Mouse (Mus musculus): ENCODE measurements around the gene Lhfpl4. TPM values are rescaled to one million over a fixed set of nuclear protein-coding genes. Genes with fewer than 3 reads are reported as not detected.

The Lhfpl4 gene
- 0.26 and 0.29 TPM in 2 replicates for polyA plus RNA-seq (2015; fragmentation: Nextera tagmentation; extraction: Ambion mirVana)

DNA sequence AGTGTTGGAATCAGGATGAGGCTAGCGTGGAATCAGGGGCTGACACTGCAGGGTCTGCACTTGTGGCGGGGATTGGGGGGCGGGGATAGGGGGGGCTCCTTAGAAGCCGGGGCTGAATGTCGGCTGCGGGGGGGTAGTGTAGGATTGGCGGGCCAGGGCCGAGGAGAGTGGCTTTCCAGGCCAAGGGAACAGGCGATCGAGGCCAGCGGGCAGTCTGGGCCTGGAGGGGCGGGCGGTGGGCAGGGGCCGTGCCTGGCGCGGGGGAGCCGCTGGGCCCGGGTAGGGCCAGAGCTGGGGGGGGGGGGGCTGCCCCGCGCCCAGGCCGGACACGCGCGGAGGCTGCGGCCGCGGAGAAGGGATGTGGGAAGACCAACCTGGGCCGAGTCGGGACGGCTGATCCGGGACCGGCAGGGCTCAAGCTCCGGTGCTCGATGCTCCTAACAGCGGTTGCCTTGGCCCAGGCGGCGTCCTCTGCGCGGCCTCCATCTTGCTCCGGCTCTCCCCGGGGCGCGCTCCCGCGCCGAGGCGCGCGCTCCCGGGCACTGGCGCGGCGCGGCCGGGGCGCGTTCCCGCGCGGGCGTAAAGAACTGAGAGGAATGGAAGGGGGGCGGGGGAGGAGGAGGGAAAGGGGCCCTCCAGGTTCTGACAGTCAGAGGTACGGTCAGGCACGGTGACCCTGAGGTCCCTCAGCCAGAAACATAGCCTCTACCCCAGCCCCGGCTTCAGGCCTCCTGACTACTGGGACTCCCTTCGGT is at the start of gene Lhfpl4:
TSS of gene Lhfpl4 (minus strand) at position 544 of the 755 bp plus-strand sequence.

DNA sequence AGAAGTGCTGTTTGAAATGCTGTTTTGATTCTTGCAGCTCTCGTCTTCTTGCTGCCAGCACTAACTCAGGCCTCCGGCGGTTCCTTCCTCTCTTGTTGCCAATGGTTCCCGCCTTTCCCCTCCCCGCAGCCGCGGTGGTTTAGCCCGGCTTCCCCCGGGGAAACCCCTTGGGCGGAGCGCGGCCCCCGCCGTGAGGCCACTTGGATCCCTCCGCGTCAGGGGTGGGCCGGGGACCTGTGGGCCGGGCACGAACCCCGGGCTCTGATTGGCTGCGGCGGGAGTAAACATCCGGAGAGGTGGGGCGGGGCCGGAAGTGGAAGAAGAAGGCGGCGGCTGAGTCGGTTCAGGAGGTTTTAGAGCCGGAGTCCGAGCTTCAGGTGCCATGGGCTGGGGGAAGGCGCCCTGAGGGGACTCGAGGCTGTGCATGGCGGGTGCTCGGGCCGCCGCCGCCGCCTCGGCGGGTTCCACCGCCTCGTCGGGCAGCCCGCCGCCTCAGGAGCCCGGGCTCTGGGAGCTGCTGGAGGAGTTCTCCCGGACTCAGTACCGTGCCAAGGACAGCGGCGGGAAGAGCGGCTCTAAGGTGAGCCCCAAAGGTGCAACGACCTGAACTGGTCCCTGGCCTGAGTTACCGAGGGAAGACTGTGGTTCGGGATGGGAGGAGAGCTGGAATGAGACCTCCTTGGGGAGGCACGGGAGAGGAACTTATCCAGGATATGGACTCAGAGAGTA is 42.5 kb upstream of the Lhfpl4 start, which contains the start of gene Mtmr14:
TSS of gene Mtmr14 (plus strand) at position 302 of the 729 bp plus-strand sequence.

Other genes with a start within 250 kb of the Lhfpl4 start
- 1.3 and 1.5 TPM in 2 replicates for gene Srgap3, start 248.1 kb downstream of the Lhfpl4 start, polyA plus RNA-seq (2015; fragmentation: Nextera tagmentation; extraction: Ambion mirVana)
- gene Thumpd3, start 149.2 kb downstream of the Lhfpl4 start, polyA plus RNA-seq (2015; fragmentation: Nextera tagmentation; extraction: Ambion mirVana): 23.3 and 27.1 TPM in 2 replicates
- gene Setd5, start 118.0 kb downstream of the Lhfpl4 start, polyA plus RNA-seq (2015; fragmentation: Nextera tagmentation; extraction: Ambion mirVana): 32.4 and 33.3 TPM in 2 replicates
- 17.4 and 17.6 TPM in 2 replicates for gene Mtmr14, start 42.5 kb upstream of the Lhfpl4 start, polyA plus RNA-seq (2015; fragmentation: Nextera tagmentation; extraction: Ambion mirVana)
- 0.09 and 0.10 TPM in 2 replicates for gene Cpne9, start 86.9 kb upstream of the Lhfpl4 start, polyA plus RNA-seq (2015; fragmentation: Nextera tagmentation; extraction: Ambion mirVana)
- gene Brpf1, start 111.8 kb upstream of the Lhfpl4 start, polyA plus RNA-seq (2015; fragmentation: Nextera tagmentation; extraction: Ambion mirVana): 6.6 and 7.6 TPM in 2 replicates
- 6.9 and 7.9 TPM in 2 replicates for gene Ogg1, start 131.6 kb upstream of the Lhfpl4 start, polyA plus RNA-seq (2015; fragmentation: Nextera tagmentation; extraction: Ambion mirVana)
- 58.2 and 77.7 TPM in 2 replicates for gene Camk1, start 148.6 kb upstream of the Lhfpl4 start, polyA plus RNA-seq (2015; fragmentation: Nextera tagmentation; extraction: Ambion mirVana)
- gene Tada3, start 182.5 kb upstream of the Lhfpl4 start, polyA plus RNA-seq (2015; fragmentation: Nextera tagmentation; extraction: Ambion mirVana): 32.0 and 32.4 TPM in 2 replicates
- 179 and 222 TPM in 2 replicates for gene Arpc4, start 182.7 kb upstream of the Lhfpl4 start, polyA plus RNA-seq (2015; fragmentation: Nextera tagmentation; extraction: Ambion mirVana)
- gene Ttll3, start 193.9 kb upstream of the Lhfpl4 start, polyA plus RNA-seq (2015; fragmentation: Nextera tagmentation; extraction: Ambion mirVana): 1.4 and 2.5 TPM in 2 replicates
- gene Rpusd3, start 224.0 kb upstream of the Lhfpl4 start, polyA plus RNA-seq (2015; fragmentation: Nextera tagmentation; extraction: Ambion mirVana): 21.7 and 28.6 TPM in 2 replicates
- gene Cidec, start 240.4 kb upstream of the Lhfpl4 start, polyA plus RNA-seq (2015; fragmentation: Nextera tagmentation; extraction: Ambion mirVana): 8.3 and 223 TPM in 2 replicates
- 63.9 and 64.1 TPM in 2 replicates for gene Jagn1, start 247.2 kb upstream of the Lhfpl4 start, polyA plus RNA-seq (2015; fragmentation: Nextera tagmentation; extraction: Ambion mirVana)

Measured in skeletal muscle tissue, postnatal 0 days (tissue).